Mouse (Mus musculus) MEL (cell line): ENCODE data around the gene Ppp1r8. TPM values are rescaled to one million over a fixed set of nuclear protein-coding genes. Genes with fewer than 3 reads are reported as not detected.
A peak's percentile ranks its signal among the peaks of the same experiment; 100 is the strongest.

Experiments
- DNase-seq: peaks from one replicate; pipeline ENCODE4 v3.0.0; 2011; ENCODE audit warnings: low read depth, low spot score
- H3K27ac ChIP-seq: 2 replicates; pipeline ENCODE4 v1.5.1; 2012; ENCODE audit warnings: low read depth, mild to moderate bottlenecking, control low read depth, low read length, moderate library complexity; ENCODE audit not compliant: control insufficient read depth
- H3K27me3 ChIP-seq, 2 experiments: fragments of 150-350 bp in 1 of 2; sonication (generic) in 1 of 2; 2 replicates each; pipeline ENCODE4 v1.6.1; 2012; ENCODE audit warnings: low read length in 2 of 2, mild to moderate bottlenecking in 2 of 2, improper control_type of control experiment in 1 of 2, moderate library complexity in 1 of 2; ENCODE audit not compliant: insufficient read depth in 2 of 2, control insufficient read depth in 1 of 2
- H3K36me3 ChIP-seq, 2 experiments: 2 replicates each; pipeline ENCODE4 v1.6.1; 2012 to 2014; ENCODE audit warnings: low read length in 2 of 2, improper control_type of control experiment in 1 of 2, inconsistent platforms in 1 of 2, mild to moderate bottlenecking in 1 of 2; ENCODE audit not compliant: insufficient read depth in 2 of 2, control insufficient read depth in 1 of 2
- H3K4me1 ChIP-seq, 2 experiments: fragments of 150-350 bp in 1 of 2; sonication (generic) in 1 of 2; 2 replicates each; pipeline ENCODE4 v1.6.1; 2012; ENCODE audit warnings: low read length in 2 of 2, improper control_type of control experiment in 1 of 2, mild to moderate bottlenecking in 1 of 2; ENCODE audit not compliant: insufficient read depth in 2 of 2, control insufficient read depth in 1 of 2
- H3K4me3 ChIP-seq, 2 experiments: fragments of 150-350 bp in 1 of 2; sonication (generic) in 1 of 2; 2 replicates each; pipeline ENCODE4 v1.5.1; 2012; ENCODE audit warnings: low read depth in 2 of 2, low read length in 2 of 2, mild to moderate bottlenecking in 2 of 2, moderate library complexity in 2 of 2, control low read depth in 1 of 2, improper control_type of control experiment in 1 of 2; ENCODE audit not compliant: control insufficient read depth in 1 of 2, insufficient read depth in 1 of 2
- H3K79me2 ChIP-seq: 2 replicates; pipeline ENCODE4 v1.6.1; 2012; ENCODE audit warnings: mild to moderate bottlenecking, low read length, moderate library complexity; ENCODE audit not compliant: control insufficient read depth, poor library complexity, insufficient read depth
- H3K9ac ChIP-seq: 2 replicates; pipeline ENCODE4 v1.6.1; 2012; ENCODE audit warnings: low read depth, mild to moderate bottlenecking, control low read depth, low read length, moderate library complexity; ENCODE audit not compliant: control insufficient read depth, poor library complexity, severe bottlenecking
- H3K9me3 ChIP-seq: fragments of 150-350 bp; sonication (generic); replicated peaks from 2 replicates; pipeline ENCODE4 v1.6.1; 2012; ENCODE audit warnings: mild to moderate bottlenecking, low read length, improper control_type of control experiment, moderate library complexity; ENCODE audit not compliant: insufficient read depth
- CHD1 ChIP-seq: IDR thresholded peaks from 2 replicates; pipeline ENCODE4 v1.6.1; 2012; ENCODE audit warnings: low read depth, mild to moderate bottlenecking, inconsistent platforms, low read length, improper control_type of control experiment
- CHD2 ChIP-seq: IDR thresholded peaks from 2 replicates; pipeline ENCODE4 v1.6.1; 2011; ENCODE audit warnings: low read length, improper control_type of control experiment
- CTCF ChIP-seq, 3 experiments: IDR thresholded peaks in 2 of 3; conservative IDR thresholded peaks in 1 of 3; 2 replicates each; pipeline ENCODE4 v1.5.1; 2011 to 2012; ENCODE audit warnings: low read length in 3 of 3, low read depth in 2 of 3, mild to moderate bottlenecking in 2 of 3, improper control_type of control experiment in 1 of 3, inconsistent platforms in 1 of 3, mixed read lengths in 1 of 3, moderate library complexity in 1 of 3; ENCODE audit not compliant: control insufficient read depth in 1 of 3, insufficient read depth in 1 of 3, poor library complexity in 1 of 3, severe bottlenecking in 1 of 3
- ELF1 ChIP-seq: IDR thresholded peaks from 2 replicates; pipeline ENCODE4 v1.6.1; 2014; ENCODE audit warnings: low read depth, mild to moderate bottlenecking, inconsistent platforms, low read length, improper control_type of control experiment, moderate library complexity
- EP300 ChIP-seq, 2 experiments: IDR thresholded peaks; 2 replicates each; pipeline ENCODE4 v1.6.1; 2011; ENCODE audit warnings: improper control_type of control experiment in 2 of 2, low read length in 2 of 2, low read depth in 1 of 2, mild to moderate bottlenecking in 1 of 2
- ETS1 ChIP-seq: IDR thresholded peaks from 2 replicates; pipeline ENCODE4 v1.6.1; 2012; ENCODE audit warnings: low read depth, mild to moderate bottlenecking, inconsistent platforms, low read length, improper control_type of control experiment, moderate library complexity
- GABPA ChIP-seq: IDR thresholded peaks from 2 replicates; pipeline ENCODE4 v1.6.1; 2012; ENCODE audit warnings: low read depth, mild to moderate bottlenecking, inconsistent platforms, low read length, improper control_type of control experiment, moderate library complexity
- HCFC1 ChIP-seq: IDR thresholded peaks from 2 replicates; pipeline ENCODE4 v1.6.1; 2012; ENCODE audit warnings: low read depth, mild to moderate bottlenecking, inconsistent platforms, low read length, improper control_type of control experiment, moderate library complexity
- JUND ChIP-seq: IDR thresholded peaks from 2 replicates; pipeline ENCODE4 v1.6.1; 2011; ENCODE audit warnings: low read depth, mild to moderate bottlenecking, improper control_type of control experiment, low read length
- MAFK ChIP-seq: IDR thresholded peaks from 2 replicates; pipeline ENCODE4 v1.6.1; 2011; ENCODE audit warnings: low read depth, mild to moderate bottlenecking, low read length, improper control_type of control experiment, borderline replicate concordance
- MEF2A ChIP-seq: IDR thresholded peaks from 2 replicates; pipeline ENCODE4 v1.6.1; 2014; ENCODE audit warnings: low read depth, mild to moderate bottlenecking, inconsistent platforms, low read length, improper control_type of control experiment; ENCODE audit not compliant: poor library complexity, insufficient replicate concordance, severe bottlenecking; ENCODE audit errors: extremely low read depth
- MXI1 ChIP-seq: IDR thresholded peaks from 2 replicates; pipeline ENCODE4 v1.6.1; 2011; ENCODE audit warnings: mild to moderate bottlenecking, low read depth, low read length, improper control_type of control experiment
- NRF1 ChIP-seq: IDR thresholded peaks from 2 replicates; pipeline ENCODE4 v1.6.1; 2014; ENCODE audit warnings: low read depth, mild to moderate bottlenecking, inconsistent platforms, low read length, improper control_type of control experiment, moderate library complexity; ENCODE audit not compliant: poor library complexity, insufficient read depth, severe bottlenecking
- POLR2A ChIP-seq, 2 experiments: IDR thresholded peaks; 2 replicates each; pipeline ENCODE4 v1.6.1; 2011 to 2012; ENCODE audit warnings: low read length in 2 of 2, mild to moderate bottlenecking in 2 of 2, control low read depth in 1 of 2, improper control_type of control experiment in 1 of 2, low read depth in 1 of 2, moderate library complexity in 1 of 2; ENCODE audit not compliant: control insufficient read depth in 1 of 2, insufficient read depth in 1 of 2, poor library complexity in 1 of 2
- POLR2AphosphoS2 ChIP-seq: IDR thresholded peaks from 2 replicates; pipeline ENCODE4 v1.6.1; 2011; ENCODE audit warnings: low read length, improper control_type of control experiment
- RAD21 ChIP-seq: IDR thresholded peaks from 2 replicates; pipeline ENCODE4 v1.6.1; 2011; ENCODE audit warnings: mild to moderate bottlenecking, low read depth, low read length, improper control_type of control experiment
- RCOR1 ChIP-seq: IDR thresholded peaks from 2 replicates; pipeline ENCODE4 v1.6.1; 2012; ENCODE audit warnings: low read depth, mild to moderate bottlenecking, inconsistent platforms, low read length, improper control_type of control experiment
- SIN3A ChIP-seq: IDR thresholded peaks from 2 replicates; pipeline ENCODE4 v1.6.1; 2012; ENCODE audit warnings: low read length, improper control_type of control experiment, inconsistent platforms
- SMC3 ChIP-seq: IDR thresholded peaks from 2 replicates; pipeline ENCODE4 v1.6.1; 2011; ENCODE audit warnings: low read depth, low read length, improper control_type of control experiment
- UBTF ChIP-seq: IDR thresholded peaks from 2 replicates; pipeline ENCODE4 v1.6.1; 2012; ENCODE audit warnings: low read depth, mild to moderate bottlenecking, inconsistent platforms, low read length, improper control_type of control experiment, moderate library complexity, borderline replicate concordance; ENCODE audit not compliant: insufficient read depth
- USF1 ChIP-seq: IDR thresholded peaks from 2 replicates; pipeline ENCODE4 v1.6.1; 2014; ENCODE audit warnings: low read depth, mild to moderate bottlenecking, inconsistent platforms, low read length, improper control_type of control experiment, moderate library complexity
- USF2 ChIP-seq, 2 experiments: IDR thresholded peaks; 2 replicates each; pipeline ENCODE4 v1.6.1; 2011 to 2012; ENCODE audit warnings: improper control_type of control experiment in 2 of 2, low read length in 2 of 2, borderline replicate concordance in 1 of 2, inconsistent platforms in 1 of 2, low read depth in 1 of 2, mild to moderate bottlenecking in 1 of 2; ENCODE audit not compliant: insufficient read depth in 1 of 2
- ZC3H11A ChIP-seq: IDR thresholded peaks from 2 replicates; pipeline ENCODE4 v1.6.1; 2012; ENCODE audit warnings: low read depth, mild to moderate bottlenecking, inconsistent platforms, low read length, improper control_type of control experiment
- ZMIZ1 ChIP-seq: IDR thresholded peaks from 2 replicates; pipeline ENCODE4 v1.6.1; 2012; ENCODE audit warnings: low read depth, mild to moderate bottlenecking, inconsistent platforms, low read length, improper control_type of control experiment, moderate library complexity
- polyA plus RNA-seq, 2 experiments: library from polyadenylated mRNA; stranded (reverse) in 1 of 2; unstranded in 1 of 2; fragments of >175 nt in 1 of 2; fragments of >200 nt in 1 of 2; gene quantifications; 2 replicates each; pipeline versions ENCODE4 v1.2.1 to v1.2.4; 2012; ENCODE audit warnings: low replicate concordance in 2 of 2, low read depth in 1 of 2; ENCODE audit not compliant: insufficient read length in 2 of 2, insufficient read depth in 1 of 2, missing spikeins in 1 of 2
- total RNA-seq: library from RNA; depleted of rRNA; stranded (reverse); fragments of 300-350 nt; gene quantifications from 2 replicates; pipeline ENCODE4 v1.2.3, GENCODE M21; 2012

Ppp1r8 gene
- total and polyA plus RNA-seq, 3 experiments, result 83.6 to 103 TPM; not detected in 1

GRCm38 (mm10) chr4:132818442-132818841 is 24.5 kb downstream of the Ppp1r8 start:
- Histone ChIP-seq H3K79me2 (no peaks in the 10 kb centered on the region), H3K4me1 (peaks cover 0 to 2% of the 10 kb centered on the region in 2 experiments; a peak in 1 of 4 replicates), H3K4me3 (no peak overlapping the region), H3K9me3 (no peaks in the 10 kb centered on the region), H3K27ac (no peak overlapping the region), H3K36me3 (peaks cover 0 to 4% of the 10 kb centered on the region in 2 experiments; a peak in 1 of 4 replicates), H3K27me3 (no peaks in the 10 kb centered on the region), H3K9ac (no peak overlapping the region)
- peak in 2 of 3 experiments; percentile 34 to 51; a peak in 4 of 6 replicates for TF ChIP-seq CTCF (IDR thresholded peaks at IDR 0.05 in 2 of 3, conservative IDR thresholded peaks at IDR 0.05 in 1 of 3; ENCODE audit: control insufficient read depth in 1 of 3, insufficient read depth in 1 of 3, low read depth in 2 of 3, low read length in 3 of 3, poor library complexity in 1 of 3, severe bottlenecking in 1 of 3)
- TF ChIP-seq MAFK, result no peak
- TF ChIP-seq RAD21, result peak; percentile 49
- TF ChIP-seq ZC3H11A, result peak; percentile 62
- TF ChIP-seq SMC3, result peak; percentile 55
- no peak for TF ChIP-seq USF2 (IDR thresholded peaks at IDR 0.05; ENCODE audit: borderline replicate concordance in 1 of 2, insufficient read depth in 1 of 2, low read depth in 1 of 2, low read length in 2 of 2)
- peak; percentile 28 for DNase-seq

GRCm38 (mm10) chr4:132816855-132817254 is 26.1 kb downstream of the Ppp1r8 start:
- no peaks in the 10 kb centered on the region for H3K27me3 ChIP-seq
- peaks cover 0 to 4% of the 10 kb centered on the region in 2 experiments; a peak in 1 of 4 replicates for H3K36me3 ChIP-seq
- no peak overlapping the region for H3K27ac ChIP-seq
- H3K79me2 ChIP-seq, result no peaks in the 10 kb centered on the region
- no peak for TF ChIP-seq MEF2A
- TF ChIP-seq GABPA, result no peak
- TF ChIP-seq RCOR1, result no peak
- no peak for TF ChIP-seq ZC3H11A
- no peak for TF ChIP-seq POLR2A (IDR thresholded peaks at IDR 0.05; ENCODE audit: control insufficient read depth in 1 of 2, insufficient read depth in 1 of 2, low read depth in 1 of 2, low read length in 2 of 2, poor library complexity in 1 of 2)
- no peak for TF ChIP-seq NRF1
- no peak for TF ChIP-seq JUND
- no peak for TF ChIP-seq HCFC1
- no peak for TF ChIP-seq USF1
- TF ChIP-seq, all 39 proteins: peak for 0
- DNase-seq, result no peak
- Histone ChIP-seq H3K9me3 (no peaks in the 10 kb centered on the region), H3K4me3 (no peak overlapping the region), H3K9ac (no peak overlapping the region), H3K4me1 (peaks cover 0 to 2% of the 10 kb centered on the region in 2 experiments; a peak in 1 of 4 replicates)

GRCm38 (mm10) chr4:132816404-132816803 is 26.6 kb downstream of the Ppp1r8 start:
- no peak overlapping the region for H3K4me3 ChIP-seq
- DNase-seq, result no peak
- no peak overlapping the region for H3K9ac ChIP-seq
- no peaks in the 10 kb centered on the region for H3K9me3 ChIP-seq
- H3K79me2 ChIP-seq, result no peaks in the 10 kb centered on the region
- H3K27me3 ChIP-seq, result no peaks in the 10 kb centered on the region
- H3K27ac ChIP-seq, result no peak overlapping the region
- peaks cover 0 to 4% of the 10 kb centered on the region in 2 experiments; a peak in 1 of 4 replicates for H3K36me3 ChIP-seq
- peaks cover 0 to 2% of the 10 kb centered on the region in 2 experiments; a peak in 1 of 4 replicates for H3K4me1 ChIP-seq
- TF ChIP-seq GABPA (no peak), UBTF (no peak), USF2 (IDR thresholded peaks at IDR 0.05; ENCODE audit: borderline replicate concordance in 1 of 2, insufficient read depth in 1 of 2, low read depth in 1 of 2, low read length in 2 of 2) (no peak), POLR2AphosphoS2 (no peak), ETS1 (no peak), MAFK (no peak), SIN3A (no peak), CHD1 (no peak), SMC3 (no peak), EP300 (IDR thresholded peaks at IDR 0.05; ENCODE audit: low read depth in 1 of 2, low read length in 2 of 2) (no peak), ZMIZ1 (no peak), CHD2 (no peak), CTCF (IDR thresholded peaks at IDR 0.05 in 2 of 3, conservative IDR thresholded peaks at IDR 0.05 in 1 of 3; ENCODE audit: control insufficient read depth in 1 of 3, insufficient read depth in 1 of 3, low read depth in 2 of 3, low read length in 3 of 3, poor library complexity in 1 of 3, severe bottlenecking in 1 of 3) (no peak), MXI1 (no peak), ELF1 (no peak)
